Mouse (Mus musculus): ENCODE measurements around the gene Kdm2b.

Gene Kdm2b

DNA sequence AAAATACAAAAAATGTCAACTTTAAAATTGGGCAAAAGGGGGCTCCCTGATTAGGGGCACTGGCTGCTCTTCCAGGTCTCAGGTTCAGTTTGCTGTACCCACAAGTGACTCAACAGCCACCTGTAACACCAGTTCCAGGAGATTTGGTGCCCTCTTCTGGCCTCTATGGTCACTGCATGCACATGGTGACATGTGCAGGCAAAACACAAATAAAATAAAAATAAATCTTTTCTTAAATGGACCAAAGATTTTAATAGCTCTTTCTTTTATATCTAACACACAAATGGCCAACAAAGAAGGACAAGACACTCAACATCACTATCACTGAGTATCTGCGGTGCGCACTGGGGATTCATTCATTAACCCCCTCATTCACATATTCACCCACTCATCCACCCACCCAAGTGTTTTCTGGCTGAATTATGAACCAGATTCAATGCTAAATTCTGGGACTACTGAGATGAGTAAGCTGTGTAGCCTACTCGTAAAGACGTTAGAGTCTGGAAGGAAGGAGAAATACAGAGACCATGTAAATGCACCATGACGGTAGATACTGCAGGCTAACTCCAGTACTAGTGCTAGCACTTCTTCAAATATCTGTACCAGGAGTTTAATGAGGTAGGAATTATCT lies 95.5 kb downstream of the Kdm2b start:
- 49% methylated on average over 5 of the region's 5 CpGs for WGBS

DNA sequence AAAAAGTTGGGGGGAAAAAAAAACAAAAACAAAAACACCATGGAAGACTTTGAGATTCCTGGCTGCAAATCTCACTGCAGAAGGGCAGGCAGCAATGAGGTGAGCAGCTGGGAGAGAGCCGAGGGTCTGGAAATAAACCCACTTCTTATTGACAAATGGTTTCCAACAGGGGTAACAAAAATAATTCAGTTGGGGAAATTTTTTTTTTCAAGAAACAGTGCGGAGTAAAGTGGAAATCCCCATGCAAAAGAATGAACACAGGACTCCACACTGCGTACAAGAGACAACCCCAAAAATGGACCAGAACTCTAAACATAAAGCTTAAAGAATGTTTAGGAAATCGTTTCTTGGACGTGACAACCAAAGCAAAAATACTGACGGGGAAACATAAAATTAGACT lies 96.4 kb downstream of the Kdm2b start:
- WGBS: 71% methylated on average over 6 of the region's 6 CpGs

DNA sequence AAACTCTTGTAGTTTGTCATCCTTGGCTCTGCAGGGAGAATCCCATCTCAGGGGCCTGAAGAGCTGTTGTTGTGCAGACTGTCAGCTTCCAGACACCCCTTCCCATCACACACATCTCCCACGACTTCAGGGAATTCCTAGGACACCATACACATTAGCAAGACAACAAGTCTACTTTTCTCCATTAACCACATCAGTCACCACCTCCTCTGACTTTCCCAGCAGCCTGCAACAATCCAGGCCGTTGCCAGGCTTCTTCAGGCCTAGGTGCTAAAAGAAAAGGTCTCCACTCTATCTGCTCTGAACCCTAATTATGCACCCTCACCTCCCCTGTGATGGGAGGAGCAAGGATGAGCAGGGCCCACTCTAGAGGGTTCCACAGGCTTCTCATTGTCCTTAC lies 99.2 kb downstream of the Kdm2b start:
- WGBS: 69% methylated on average over 2 of the region's 2 CpGs

DNA sequence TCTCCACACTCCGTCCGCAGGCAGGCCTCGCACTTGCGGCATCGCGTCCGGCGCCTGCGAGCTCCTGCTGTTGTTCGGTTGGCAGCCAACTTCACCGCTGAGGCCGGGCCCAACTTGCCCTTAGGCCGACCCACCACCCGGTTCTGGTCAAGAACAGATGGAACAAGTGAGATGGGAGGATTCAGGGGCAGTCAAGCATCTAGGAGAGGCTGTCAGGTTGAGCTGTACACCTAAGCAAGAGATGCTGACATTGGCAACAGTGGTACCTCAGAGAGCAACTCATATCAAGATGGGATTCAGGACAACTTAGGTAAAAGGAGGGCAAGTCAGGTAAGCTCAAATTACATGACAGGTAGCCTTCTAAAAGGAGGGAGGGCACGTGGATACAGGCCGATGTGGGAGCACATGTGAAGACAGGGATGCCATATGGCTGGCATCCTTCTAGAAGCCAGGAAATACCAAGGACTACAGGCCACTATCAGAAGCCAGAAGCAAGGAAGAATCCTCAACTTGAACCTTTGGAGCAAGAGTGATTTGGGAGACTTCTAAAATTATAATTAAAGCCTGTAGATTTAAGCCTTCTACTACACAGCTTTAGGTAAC lies 100.9 kb downstream of the Kdm2b start:
- WGBS: 92% methylated on average over 16 of the region's 16 CpGs

DNA sequence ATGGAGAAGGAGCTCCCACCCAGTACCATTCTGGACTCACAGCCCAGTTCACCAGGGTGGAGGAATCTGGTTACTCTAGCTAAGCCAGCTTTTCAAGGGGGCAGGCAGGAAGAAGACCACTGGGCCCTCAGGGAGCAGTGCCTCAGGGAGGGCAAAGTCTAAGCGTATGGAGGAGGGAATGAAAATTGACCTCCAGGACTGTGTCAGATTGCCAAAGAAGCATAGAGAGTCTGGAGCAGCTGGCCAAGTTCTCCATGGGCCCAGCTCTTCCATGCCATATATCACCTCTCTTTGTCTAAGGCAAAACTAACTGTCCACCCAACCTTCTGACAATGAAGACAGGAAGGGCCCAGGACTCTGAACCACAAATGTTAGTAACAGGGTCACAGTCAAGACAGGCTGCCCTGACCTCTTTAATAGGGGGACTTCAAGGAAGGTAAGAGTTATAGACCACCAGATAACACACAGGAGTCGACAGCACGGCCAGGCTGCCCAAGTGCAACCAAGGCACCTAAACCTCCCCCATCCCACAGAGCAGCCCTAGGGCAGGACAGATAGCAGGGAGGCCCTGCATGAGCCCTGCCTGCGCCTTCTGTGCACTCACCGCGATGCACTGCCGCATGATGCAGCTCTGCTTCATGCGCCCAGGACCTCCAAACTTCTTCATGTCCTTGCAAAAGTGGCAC lies 101.6 kb downstream of the Kdm2b start:
- WGBS: 91% methylated on average over 8 of the region's 8 CpGs

DNA sequence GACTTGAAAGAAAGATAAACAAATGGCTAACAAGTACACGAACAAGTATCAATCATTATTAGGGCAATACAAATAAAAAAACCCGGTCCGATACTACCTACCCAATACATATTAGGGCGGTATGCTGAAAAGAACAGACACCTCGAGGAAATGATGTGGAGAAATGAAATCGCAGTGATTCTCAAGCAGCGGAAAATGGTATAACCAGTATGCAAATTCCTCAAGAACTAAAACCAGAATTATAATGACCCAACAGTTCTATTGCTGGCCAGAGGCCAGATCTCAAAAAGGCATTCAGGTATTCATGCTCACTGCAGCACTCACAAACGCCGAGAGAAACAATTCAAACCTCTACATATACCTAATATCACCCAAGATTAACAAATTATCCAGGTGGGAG lies 102.6 kb downstream of the Kdm2b start:
- WGBS: 83% methylated on average over 9 of the region's 9 CpGs

DNA sequence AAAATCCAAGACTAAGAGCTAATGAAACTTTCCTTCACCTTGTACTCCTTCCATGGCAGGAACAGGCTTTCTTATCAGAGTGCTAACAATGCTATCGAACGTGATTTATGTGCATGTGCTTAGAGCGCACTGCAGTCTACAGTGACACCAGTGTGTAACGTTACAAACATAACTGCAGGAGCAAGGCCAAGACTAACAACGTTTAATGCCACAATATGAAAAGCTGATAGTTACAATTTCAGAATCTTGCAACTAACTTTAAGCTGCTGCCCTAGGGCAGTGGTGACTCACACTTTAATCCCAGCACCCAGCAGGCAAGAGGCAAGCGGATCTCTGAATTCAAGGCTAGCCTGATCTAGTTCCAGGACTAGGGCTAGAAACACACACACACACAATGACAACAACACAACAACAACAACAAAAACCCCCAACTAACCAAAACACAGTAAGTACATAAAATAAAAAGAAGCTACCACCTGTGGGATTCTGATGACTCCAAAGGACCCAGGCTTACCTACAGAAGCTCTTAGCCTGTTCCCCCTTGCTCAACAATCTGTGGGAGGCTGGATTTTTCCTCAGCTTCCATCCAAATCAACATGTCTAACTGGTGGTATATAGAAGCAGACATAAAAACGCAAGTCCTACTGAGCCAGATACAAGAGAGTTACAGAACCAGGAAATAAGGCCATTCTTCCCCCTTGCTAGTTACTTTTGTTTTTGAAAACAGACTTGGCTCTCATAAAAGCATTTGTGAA lies 104.9 kb downstream of the Kdm2b start:
- WGBS: 77% methylated on average over 7 of the region's 7 CpGs

DNA sequence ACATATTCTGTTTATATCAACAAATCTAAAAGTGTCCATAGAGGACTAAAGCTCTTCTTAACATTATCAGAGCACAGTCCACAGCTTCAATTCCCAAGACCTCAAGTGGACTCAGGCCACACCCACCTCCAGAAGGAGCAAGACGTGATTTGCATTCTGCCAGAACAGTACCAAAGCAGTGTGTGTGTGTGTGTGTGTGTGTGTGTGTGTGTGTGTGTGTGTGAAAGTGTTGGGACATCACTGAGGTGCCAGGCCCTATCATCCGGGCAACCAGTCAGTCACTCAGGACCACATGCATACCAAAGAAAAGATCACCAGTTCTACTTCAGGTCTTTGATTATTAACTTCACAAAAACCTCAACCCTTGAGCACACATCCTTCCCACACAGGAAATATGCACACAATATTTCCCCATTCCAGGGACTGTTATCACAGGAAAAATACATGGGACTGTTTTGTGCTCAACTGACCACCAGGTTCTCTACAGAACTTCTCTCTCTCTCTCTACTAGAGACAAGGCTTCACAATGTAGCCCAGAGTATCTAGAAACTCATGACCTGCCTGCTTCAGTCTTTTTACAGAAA lies 105.9 kb downstream of the Kdm2b start:
- WGBS: 41% methylated on average over 2 of the region's 2 CpGs

DNA sequence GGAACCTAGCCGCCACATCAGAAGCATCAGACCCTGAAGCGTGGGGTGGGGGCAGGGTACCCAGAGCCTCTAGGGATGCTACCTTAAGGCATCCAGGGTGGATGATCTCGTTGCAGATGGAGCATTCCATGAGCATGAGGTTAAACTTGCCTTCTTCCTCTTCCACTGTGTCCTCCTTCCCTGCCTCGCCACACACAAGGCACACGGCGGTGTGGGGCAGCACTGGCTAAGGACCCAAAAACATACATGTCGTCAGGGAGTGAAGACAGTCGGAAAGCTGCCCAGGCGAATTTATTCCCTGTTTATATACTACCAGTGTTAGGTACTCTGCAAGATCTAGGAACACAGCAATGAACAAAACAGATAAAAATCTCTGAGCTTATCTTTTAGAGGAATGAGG lies 106.4 kb downstream of the Kdm2b start:
- 75% methylated on average over 9 of the region's 9 CpGs for WGBS

DNA sequence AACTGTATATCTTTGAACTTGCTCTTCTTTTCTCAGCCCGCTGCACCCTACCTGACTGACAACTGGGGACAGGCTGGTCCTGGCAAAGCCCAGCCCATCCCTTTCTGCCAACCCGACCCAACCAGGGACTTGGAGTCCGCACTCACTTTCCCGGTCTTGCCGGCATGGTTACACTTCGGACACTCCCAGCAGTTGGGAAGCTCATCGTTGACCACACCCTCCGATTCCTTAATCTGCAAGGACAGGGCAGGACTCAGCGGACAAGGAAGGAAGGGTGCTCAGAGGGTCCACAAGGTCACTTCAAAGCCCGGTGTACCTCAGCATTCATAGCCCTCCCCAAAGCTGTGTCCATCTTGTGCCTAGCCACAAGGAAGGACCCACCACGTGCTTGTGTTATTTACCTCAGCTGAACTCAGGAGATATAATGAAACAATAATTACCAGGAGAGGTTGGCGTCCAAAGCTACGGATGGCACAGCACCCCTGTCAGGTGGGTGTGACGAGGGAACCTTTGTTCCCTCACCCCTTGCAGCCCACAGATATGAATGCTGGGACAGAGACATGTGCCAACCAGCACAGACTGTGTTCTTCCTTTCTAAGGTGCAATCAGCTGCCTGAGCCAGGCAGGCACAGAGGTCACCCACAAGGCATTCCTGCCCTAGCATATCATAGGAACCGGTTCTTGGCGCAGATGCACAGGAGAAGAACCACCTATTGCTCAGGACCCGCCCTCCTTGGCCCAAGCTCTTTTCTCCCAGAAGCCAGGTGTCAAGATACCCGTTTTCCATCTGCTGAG lies 107.2 kb downstream of the Kdm2b start:
- 87% methylated on average over 18 of the region's 18 CpGs for WGBS

DNA sequence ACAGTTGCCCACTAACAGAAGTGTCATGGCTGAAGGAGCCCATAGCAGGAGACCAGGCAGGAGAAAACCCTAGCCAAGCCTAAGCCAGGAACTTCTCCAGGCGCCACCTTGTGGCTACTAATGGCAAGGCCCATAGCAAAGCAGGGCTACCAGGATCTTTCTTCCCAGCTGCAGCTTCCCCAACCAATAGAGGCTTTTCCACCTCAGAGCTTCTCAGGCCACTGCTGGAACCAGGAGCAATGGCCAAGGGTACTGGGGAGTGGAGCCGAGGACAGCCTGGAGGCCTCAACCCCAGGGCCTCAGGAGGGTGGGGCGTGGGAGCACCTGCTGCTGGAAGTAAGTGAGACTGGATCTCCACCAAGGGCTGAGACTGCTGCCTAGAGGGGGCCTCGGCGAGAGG lies 108.3 kb downstream of the Kdm2b start:
- 57% methylated on average over 5 of the region's 5 CpGs for WGBS

DNA sequence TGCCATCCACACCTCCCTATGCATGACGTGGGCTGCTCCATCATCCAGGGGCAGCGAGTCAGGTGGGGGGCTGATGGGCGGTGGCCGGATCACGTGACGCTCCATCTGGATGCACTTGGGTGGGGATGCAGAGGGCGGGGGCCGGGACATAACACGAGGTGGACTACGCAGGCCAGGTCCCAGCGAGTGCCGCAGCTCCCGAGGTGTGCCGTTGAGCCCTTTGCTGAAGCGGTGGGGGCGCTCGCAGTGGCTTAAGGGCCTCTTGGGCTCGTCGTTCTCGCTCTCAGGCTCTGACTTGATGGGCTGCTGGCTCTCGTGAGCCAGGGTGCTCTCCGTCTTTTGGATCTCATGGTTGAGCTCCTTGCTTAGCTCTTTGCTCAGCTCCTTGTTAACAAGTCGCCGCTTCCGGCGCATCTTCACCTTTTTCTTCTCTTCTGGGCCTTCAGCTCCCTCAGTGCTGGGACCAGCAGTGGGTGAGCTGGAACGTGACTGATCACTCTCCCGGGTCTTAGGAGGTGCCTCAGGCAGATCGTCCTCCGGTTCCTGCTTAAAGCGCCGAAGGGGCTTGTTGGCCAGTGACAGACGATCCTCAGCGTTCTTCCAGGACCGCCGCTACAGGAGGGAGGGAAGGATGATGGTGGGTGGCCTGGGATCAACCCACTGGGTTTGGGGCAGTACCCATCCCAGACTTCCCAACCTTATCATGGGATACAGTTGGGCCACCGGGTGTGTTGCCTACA lies 109.2 kb downstream of the Kdm2b start:
- WGBS: 93% methylated on average over 37 of the region's 37 CpGs

DNA sequence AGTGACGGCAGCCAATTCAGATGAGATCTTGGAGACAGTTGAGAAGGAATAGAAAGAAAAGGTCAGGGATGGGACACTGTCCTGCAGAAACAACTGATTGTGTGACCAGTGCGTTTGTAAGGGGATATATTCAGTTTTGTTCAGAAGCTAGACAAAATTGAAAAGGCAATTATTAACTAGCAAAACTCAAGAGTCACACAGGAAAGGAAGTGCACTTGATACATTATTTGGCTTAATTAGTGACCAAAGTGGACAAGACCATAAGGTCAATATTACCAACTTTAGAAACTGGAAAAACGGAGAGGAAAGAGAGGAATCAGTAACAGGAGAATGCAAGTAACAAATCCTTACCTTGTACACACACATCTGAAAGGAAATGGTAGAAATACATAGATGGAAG lies 113.0 kb downstream of the Kdm2b start:
- 78% methylated on average over 3 of the region's 3 CpGs for WGBS

DNA sequence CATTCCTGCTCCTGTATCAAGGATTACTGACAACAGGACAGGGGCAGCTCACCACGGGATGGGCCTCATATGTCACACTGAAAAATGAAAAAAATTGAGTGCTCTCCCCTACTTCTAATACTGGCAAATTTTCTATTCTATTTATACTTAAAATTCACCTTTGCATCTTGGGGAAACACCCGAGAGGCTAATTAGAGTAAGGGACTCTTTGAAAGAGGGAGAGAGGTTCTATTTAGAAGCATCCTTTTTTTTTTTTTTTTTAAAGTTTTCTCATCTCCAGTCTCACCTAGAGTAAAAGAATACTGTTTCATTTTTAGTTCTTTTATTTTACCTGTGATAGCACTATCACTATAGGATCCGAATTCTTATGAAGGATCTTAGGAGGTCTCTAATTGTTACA lies 115.3 kb downstream of the Kdm2b start:
- WGBS: 89% methylated on average over 3 of the region's 3 CpGs

DNA sequence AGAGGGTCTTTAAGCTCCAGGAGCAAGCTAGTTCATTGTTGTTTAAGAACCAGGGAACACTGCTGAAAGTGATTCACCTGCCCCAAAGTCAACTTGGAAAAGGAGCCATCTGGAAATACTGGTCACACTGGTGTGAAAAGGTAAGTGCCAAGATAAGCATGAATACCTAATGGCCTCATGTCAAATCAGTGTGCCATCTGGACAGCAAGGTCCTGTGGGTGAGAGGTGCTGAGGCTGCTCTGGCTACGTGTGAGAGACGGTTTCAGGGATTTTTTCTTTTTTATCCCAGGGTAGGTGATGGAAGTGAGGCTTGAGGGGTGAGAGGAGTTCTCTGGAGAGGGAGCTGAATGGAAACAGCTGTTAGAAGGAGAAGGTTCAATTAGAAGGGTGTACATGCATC lies 116.0 kb downstream of the Kdm2b start:
- WGBS: 61% methylated on average over 2 of the region's 2 CpGs

DNA sequence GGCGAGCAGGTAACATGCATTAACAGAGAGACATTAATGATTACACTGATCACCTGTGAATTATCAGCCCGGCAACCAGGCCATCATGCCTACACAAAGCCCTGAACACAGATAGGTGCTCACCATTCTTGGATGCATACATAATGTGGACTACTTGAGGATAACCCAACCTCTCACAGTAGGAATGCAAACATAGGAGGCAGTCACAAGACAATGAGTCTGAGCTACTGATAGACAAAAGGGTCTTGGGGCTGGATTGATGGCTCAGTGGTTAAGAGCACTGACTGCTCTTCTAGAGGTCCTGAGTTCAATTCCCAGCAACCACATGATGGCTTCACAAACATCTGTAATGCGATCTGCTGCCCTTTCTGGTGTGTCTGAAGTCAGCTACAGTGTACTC lies 117.0 kb downstream of the Kdm2b start:
- WGBS: 92% methylated on average over 3 of the region's 3 CpGs

DNA sequence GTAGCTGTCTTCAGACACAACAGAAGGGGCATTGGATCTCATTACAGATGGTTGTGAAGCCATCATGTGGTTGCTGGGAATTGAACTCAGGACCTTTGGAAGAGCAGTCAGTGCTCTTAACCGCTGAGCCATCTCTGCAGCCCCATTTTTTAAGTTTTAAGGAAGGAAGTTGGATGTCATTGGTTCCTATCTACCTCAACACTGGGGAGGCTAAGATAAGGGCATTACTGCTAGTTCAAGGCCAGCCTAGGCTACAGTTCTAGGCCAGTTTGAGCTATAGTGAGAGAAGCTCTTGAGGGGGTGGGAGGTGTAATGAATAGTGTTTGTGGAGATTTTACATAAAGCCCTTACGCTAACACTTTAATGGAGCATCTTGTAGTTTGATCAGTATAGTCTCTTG lies 126.6 kb downstream of the Kdm2b start:
- 86% methylated on average over 2 of the region's 2 CpGs for WGBS

DNA sequence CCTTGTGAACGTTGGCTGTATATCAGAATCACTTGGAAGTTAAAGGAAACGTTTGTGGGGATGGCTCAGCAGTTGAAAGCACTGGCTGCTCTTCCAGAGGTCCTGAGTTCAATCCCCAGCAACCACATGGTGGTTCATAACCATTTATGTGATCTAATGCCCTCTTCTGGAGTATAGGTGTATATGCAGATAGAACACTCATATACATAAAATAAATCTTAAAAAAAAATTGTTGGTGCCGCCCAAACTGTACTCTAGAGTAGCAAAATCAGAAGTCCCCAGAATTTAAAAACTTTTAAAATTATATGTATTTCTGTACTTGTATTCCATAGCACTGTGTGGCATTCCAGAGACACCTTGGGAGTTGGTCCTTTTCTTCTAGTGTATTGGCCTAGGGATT lies 133.8 kb downstream of the Kdm2b start:
- 70% methylated on average over 3 of the region's 3 CpGs for WGBS

DNA sequence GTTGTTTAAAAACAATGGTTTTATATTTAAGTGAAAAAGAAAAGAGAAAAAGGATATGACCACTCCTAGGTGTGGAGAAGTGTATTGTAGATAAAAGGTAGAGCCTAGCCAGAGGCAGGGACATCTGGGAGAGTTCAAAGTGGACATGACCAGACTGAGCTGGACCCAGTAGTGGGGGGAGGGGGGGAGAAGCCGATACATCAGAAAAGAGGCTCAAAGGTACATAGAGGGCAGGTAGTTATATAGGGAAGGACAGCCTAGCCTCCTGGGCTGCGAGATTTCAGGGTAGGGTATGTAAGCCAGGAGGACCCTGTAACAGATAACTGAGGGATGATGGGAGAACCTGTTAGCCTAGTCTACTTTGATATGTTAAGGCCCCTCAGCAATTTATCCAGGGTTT lies 137.0 kb downstream of the Kdm2b start:
- WGBS: 84% methylated on average over 2 of the region's 2 CpGs

DNA sequence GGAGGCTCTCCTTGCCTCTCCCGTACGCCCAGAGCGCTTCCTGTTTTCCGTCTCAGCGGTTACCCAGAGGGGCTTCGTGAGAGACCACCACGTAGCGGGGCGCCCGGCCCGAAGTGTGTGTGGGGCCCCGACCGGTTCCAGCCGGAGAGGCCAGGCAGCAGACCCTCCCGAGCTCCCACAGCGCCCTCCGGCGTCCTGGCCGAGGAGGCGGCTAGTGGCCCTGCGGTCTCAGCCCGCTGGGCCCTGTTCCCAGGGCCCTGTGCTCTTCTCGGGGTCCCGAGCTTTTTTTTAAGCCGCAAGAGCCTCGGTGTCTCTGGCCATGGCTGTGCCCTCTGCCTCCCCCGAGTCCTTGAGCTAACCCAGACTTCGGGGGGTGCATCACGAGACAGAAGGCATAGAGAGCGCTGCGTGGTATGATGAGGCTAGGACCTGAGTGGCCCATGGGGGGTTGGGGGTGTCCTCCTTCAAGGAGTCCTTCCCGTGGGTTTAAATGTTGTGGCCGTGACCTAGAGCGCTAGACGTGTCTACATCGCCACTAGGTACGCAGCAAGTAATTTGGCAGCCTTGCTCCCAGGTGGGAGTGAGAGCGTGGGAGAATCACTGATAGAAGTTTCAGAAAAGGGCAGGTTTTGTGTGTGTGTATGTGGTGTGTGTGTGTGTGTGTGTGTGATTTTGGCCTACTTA lies 139.2 kb downstream of the Kdm2b start:
- WGBS: under 1% methylated on average over 38 of the region's 38 CpGs
